Mouse (Mus musculus) lung, embryonic 16.5 days (tissue): ENCODE data around the gene Atl2. TPM values are rescaled to one million over a fixed set of nuclear protein-coding genes. Genes with fewer than 3 reads are reported as not detected.

Source experiments
- ATAC-seq: fragments of 200-750 bp; cut with Nextera tagmentation; 2 replicates; pipeline ENCODE4 v1.8.0; 2017; ENCODE audit warnings: low read depth, mild to moderate bottlenecking, moderate library complexity
- H3K27ac ChIP-seq: fragments of 300-500 bp; sonication (generic); 2 replicates; pipeline ENCODE4 v1.5.1; 2014; ENCODE audit warnings: mild to moderate bottlenecking, control low read depth, low read length
- H3K27me3 ChIP-seq: fragments of 300-500 bp; sonication (generic); 2 replicates; pipeline ENCODE4 v1.6.1; 2014; ENCODE audit warnings: low read depth, low read length, mixed read lengths; ENCODE audit not compliant: control insufficient read depth, insufficient read depth
- H3K36me3 ChIP-seq: fragments of 300-500 bp; sonication (generic); 2 replicates; pipeline ENCODE4 v1.6.1; 2014; ENCODE audit warnings: low read length; ENCODE audit not compliant: control insufficient read depth, insufficient read depth
- H3K4me1 ChIP-seq: fragments of 300-500 bp; sonication (generic); replicated peaks from 2 replicates; pipeline ENCODE4 v1.6.1; 2014; ENCODE audit warnings: low read length, mixed read lengths; ENCODE audit not compliant: control insufficient read depth, insufficient read depth
- H3K4me2 ChIP-seq: fragments of 300-500 bp; sonication (generic); 2 replicates; pipeline ENCODE4 v1.6.1; 2014; ENCODE audit warnings: low read depth, low read length, control low read depth
- H3K4me3 ChIP-seq: fragments of 300-500 bp; sonication (generic); 2 replicates; pipeline ENCODE4 v1.5.1; 2014; ENCODE audit warnings: mild to moderate bottlenecking, low read length, control low read depth
- H3K9ac ChIP-seq: fragments of 300-500 bp; sonication (generic); 2 replicates; pipeline ENCODE4 v1.6.1; 2014; ENCODE audit warnings: low read length, control low read depth
- H3K9me3 ChIP-seq: fragments of 300-500 bp; sonication (generic); 2 replicates; pipeline ENCODE4 v1.6.1; 2016; ENCODE audit warnings: low read length; ENCODE audit not compliant: control insufficient read depth
- WGBS: fragments of 180-500 bp; shearing (Covaris S2); extraction: QIAGEN DNeasy Blood & Tissue Kit; methylation state at CpG from one replicate; pipeline ENCODE4 v1.1.7; 2014; 5-methylcytosine and 5-hydroxymethylcytosine counted together
- polyA plus RNA-seq: library from polyadenylated mRNA; unstranded; fragments of >200 nt; fragmentation: Nextera tagmentation; extraction: Ambion mirVana; gene quantifications from 2 replicates; pipeline ENCODE4 v1.2.1, GENCODE M21; 2015

Atl2 gene
- polyA plus RNA-seq, 1 experiment from 2014 or later, result 38.4 TPM

- Histone ChIP-seq H3K4me3 (no peak overlapping the region), H3K4me1 (no peaks in the 10 kb centered on the region), H3K27ac (no peak overlapping the region), H3K9ac (no peak overlapping the region), H3K9me3 (no peaks in the 10 kb centered on the region), H3K36me3 (no peaks in the 10 kb centered on the region), H3K4me2 (no peak overlapping the region), H3K27me3 (no peaks in the 10 kb centered on the region)
- 69% methylated on average over 11 of the region's 11 CpGs for WGBS
- ATAC-seq, result no peak
Measured at GRCm38 (mm10) chr17:79925865-79926421, 30.0 kb upstream of the Atl2 start.

- peak overlapping the region; percentile 81 for H3K27ac ChIP-seq
Measured at GRCm38 (mm10) chr17:79920355-79920754, 24.4 kb upstream of the Atl2 start.

GRCm38 (mm10) chr17:79919566-79920350 lies 23.8 kb upstream of the Atl2 start:
- no peak overlapping the region for H3K4me3 ChIP-seq
- H3K9me3 ChIP-seq, result no peaks in the 10 kb centered on the region
- H3K36me3 ChIP-seq, result no peaks in the 10 kb centered on the region
- peak; percentile 94 for ATAC-seq
- H3K9ac ChIP-seq, result peak overlapping the region; percentile 39; the same call in 1 of the 2 replicates
- H3K4me2 ChIP-seq, result no peak overlapping the region
- 42% methylated on average over 15 of the region's 15 CpGs for WGBS
- no peaks in the 10 kb centered on the region for H3K27me3 ChIP-seq
- H3K4me1 ChIP-seq, result peaks cover 11% of the 10 kb centered on the region
- H3K27ac ChIP-seq, result peak overlapping the region; percentile 81

More at GRCm38 (mm10) chr17:79920355-79920754, 24.4 kb upstream of the Atl2 start:
- Histone ChIP-seq H3K9me3 (no peaks in the 10 kb centered on the region), H3K27me3 (no peaks in the 10 kb centered on the region), H3K36me3 (no peaks in the 10 kb centered on the region), H3K4me2 (no peak overlapping the region), H3K4me3 (no peak overlapping the region), H3K4me1 (peaks cover 11% of the 10 kb centered on the region), H3K9ac (peak overlapping the region; percentile 39; the same call in 1 of the 2 replicates)
- 65% methylated on average over 2 of the region's 2 CpGs for WGBS
- no peak for ATAC-seq

- no peak overlapping the region for H3K4me3 ChIP-seq
- WGBS, result 11% methylated on average over 9 of the region's 9 CpGs
- no peaks in the 10 kb centered on the region for H3K9me3 ChIP-seq
- peak; percentile 66 for ATAC-seq
- 0 out of 2 replicates have a peak overlapping the region, but pooled peaks have one; percentile 8 for H3K27ac ChIP-seq
- H3K27me3 ChIP-seq, result no peaks in the 10 kb centered on the region
- peak overlapping the region; percentile 12; the same call in 1 of the 2 replicates for H3K4me2 ChIP-seq
- H3K4me1 ChIP-seq, result peaks cover 11% of the 10 kb centered on the region
- no peak overlapping the region for H3K9ac ChIP-seq
- H3K36me3 ChIP-seq, result no peaks in the 10 kb centered on the region
Measured at GRCm38 (mm10) chr17:79918484-79919004, 22.6 kb upstream of the Atl2 start.

GRCm38 (mm10) chr17:79916996-79917395 lies 21.1 kb upstream of the Atl2 start:
- Histone ChIP-seq H3K36me3 (no peaks in the 10 kb centered on the region), H3K27me3 (no peaks in the 10 kb centered on the region), H3K4me2 (no peak overlapping the region), H3K27ac (no peak overlapping the region), H3K9ac (no peak overlapping the region), H3K4me1 (peaks cover 11% of the 10 kb centered on the region), H3K9me3 (no peaks in the 10 kb centered on the region), H3K4me3 (no peak overlapping the region)
- ATAC-seq, result no peak
- 67% methylated on average over 9 of the region's 9 CpGs for WGBS

GRCm38 (mm10) chr17:79912174-79912573 lies 16.3 kb upstream of the Atl2 start:
- Histone ChIP-seq H3K4me2 (no peak overlapping the region), H3K4me1 (no peaks in the 10 kb centered on the region), H3K4me3 (no peak overlapping the region), H3K9me3 (no peaks in the 10 kb centered on the region), H3K27me3 (no peaks in the 10 kb centered on the region), H3K9ac (no peak overlapping the region), H3K27ac (no peak overlapping the region), H3K36me3 (no peaks in the 10 kb centered on the region)
- ATAC-seq, result no peak
- WGBS, result 51% methylated on average over 2 of the region's 2 CpGs

GRCm38 (mm10) chr17:79911718-79912117 lies 15.8 kb upstream of the Atl2 start:
- H3K9ac ChIP-seq, result no peak overlapping the region
- ATAC-seq, result no peak

GRCm38 (mm10) chr17:79909571-79909970 lies 13.6 kb upstream of the Atl2 start:
- no peak overlapping the region for H3K4me3 ChIP-seq
- no peak for ATAC-seq
- H3K4me1 ChIP-seq, result no peaks in the 10 kb centered on the region
- no peaks in the 10 kb centered on the region for H3K9me3 ChIP-seq
- WGBS, result 62% methylated on average over 12 of the region's 12 CpGs
- H3K27ac ChIP-seq, result no peak overlapping the region
- H3K36me3 ChIP-seq, result no peaks in the 10 kb centered on the region
- H3K4me2 ChIP-seq, result no peak overlapping the region
- H3K9ac ChIP-seq, result no peak overlapping the region
- no peaks in the 10 kb centered on the region for H3K27me3 ChIP-seq

More at GRCm38 (mm10) chr17:79911718-79912117, 15.8 kb upstream of the Atl2 start:
- Histone ChIP-seq H3K27me3 (no peaks in the 10 kb centered on the region), H3K4me1 (no peaks in the 10 kb centered on the region), H3K36me3 (no peaks in the 10 kb centered on the region), H3K27ac (no peak overlapping the region), H3K9me3 (no peaks in the 10 kb centered on the region), H3K4me2 (no peak overlapping the region), H3K4me3 (no peak overlapping the region)
- WGBS, result 60% methylated on average over 3 of the region's 3 CpGs

- WGBS, result 65% methylated on average over 4 of the region's 4 CpGs
- Histone ChIP-seq H3K27ac (no peak overlapping the region), H3K27me3 (no peaks in the 10 kb centered on the region), H3K4me1 (no peaks in the 10 kb centered on the region), H3K36me3 (no peaks in the 10 kb centered on the region), H3K4me2 (no peak overlapping the region), H3K4me3 (no peak overlapping the region), H3K9me3 (no peaks in the 10 kb centered on the region), H3K9ac (no peak overlapping the region)
- ATAC-seq, result no peak
Measured at GRCm38 (mm10) chr17:79907698-79908097, 11.8 kb upstream of the Atl2 start.
